Mouse (Mus musculus) heart, embryonic 16.5 days (tissue): ENCODE results near the gene Adamtsl2. TPM values are rescaled to one million over a fixed set of nuclear protein-coding genes. Genes with fewer than 3 reads are reported as not detected.

Source experiments
- ATAC-seq: fragments of 200-750 bp; cut with Nextera tagmentation; replicated peaks from 2 replicates; pipeline ENCODE4 v1.8.0; 2017; ENCODE audit warnings: moderate number of reproducible peaks; ENCODE audit not compliant: insufficient read depth, low FRiP score; ENCODE audit errors: extremely low read depth
- H3K27ac ChIP-seq: fragments of 300-500 bp; sonication (generic); 2 replicates; pipeline ENCODE4 v1.5.1; 2014; ENCODE audit warnings: mild to moderate bottlenecking, low read length, control low read depth, moderate library complexity
- H3K27me3 ChIP-seq: fragments of 300-500 bp; sonication (generic); 2 replicates; pipeline ENCODE4 v1.6.1; 2014; ENCODE audit warnings: low read length, mixed read lengths; ENCODE audit not compliant: control insufficient read depth, insufficient read depth
- H3K36me3 ChIP-seq: fragments of 300-500 bp; sonication (generic); 2 replicates; pipeline ENCODE4 v1.6.1; 2014; ENCODE audit not compliant: control insufficient read depth, insufficient read depth
- H3K4me1 ChIP-seq: fragments of 300-500 bp; sonication (generic); 2 replicates; pipeline ENCODE4 v1.6.1; 2014; ENCODE audit warnings: low read length, mixed read lengths; ENCODE audit not compliant: control insufficient read depth, insufficient read depth
- H3K4me2 ChIP-seq: fragments of 300-500 bp; sonication (generic); 2 replicates; pipeline ENCODE4 v1.6.1; 2014; ENCODE audit warnings: low read depth, mild to moderate bottlenecking, control low read depth, low read length
- H3K4me3 ChIP-seq: fragments of 300-500 bp; sonication (generic); 2 replicates; pipeline ENCODE4 v1.5.1; 2014; ENCODE audit warnings: mild to moderate bottlenecking, control low read depth, low read length
- H3K9ac ChIP-seq: fragments of 300-500 bp; sonication (generic); 2 replicates; pipeline ENCODE4 v1.6.1; 2014; ENCODE audit warnings: low read length, control low read depth
- H3K9me3 ChIP-seq: fragments of 300-500 bp; sonication (generic); replicated peaks from 2 replicates; pipeline ENCODE4 v1.6.1; 2016; ENCODE audit warnings: low read length; ENCODE audit not compliant: control insufficient read depth
- WGBS: fragments of 180-500 bp; shearing (Covaris S2); extraction: QIAGEN DNeasy Blood & Tissue Kit; methylation state at CpG from one replicate; pipeline ENCODE4 v1.1.7; 2014; 5-methylcytosine and 5-hydroxymethylcytosine counted together
- polyA plus RNA-seq: library from polyadenylated mRNA; unstranded; fragments of >200 nt; fragmentation: Nextera tagmentation; extraction: Ambion mirVana; gene quantifications from 2 replicates; pipeline ENCODE4 v1.2.1, GENCODE M21; 2015

The Adamtsl2 gene
- polyA plus RNA-seq, 1 experiment from 2014 or later, result 12.4 TPM

- H3K4me3 ChIP-seq, result no peak overlapping the region
- 19% methylated on average over 13 of the region's 13 CpGs for WGBS
- ATAC-seq, result peak; percentile 50; the same call in 1 of the 2 replicates
- no peaks in the 10 kb centered on the region for H3K9me3 ChIP-seq
- H3K27me3 ChIP-seq, result no peaks in the 10 kb centered on the region
- peak overlapping the region; percentile 1 for H3K4me2 ChIP-seq
- no peaks in the 10 kb centered on the region for H3K36me3 ChIP-seq
- peak overlapping the region; percentile 76 for H3K27ac ChIP-seq
- H3K4me1 ChIP-seq, result peaks cover 32% of the 10 kb centered on the region
- H3K9ac ChIP-seq, result peak overlapping the region; percentile 44; the same call in 1 of the 2 replicates
Observed at GRCm38 (mm10) chr2:27096341-27096981, 17.3 kb downstream of the Adamtsl2 start.

GRCm38 (mm10) chr2:27097241-27097656 lies 18.1 kb downstream of the Adamtsl2 start:
- H3K4me2 ChIP-seq, result no peak overlapping the region
- no peak; the same call in 1 of the 2 replicates for ATAC-seq

GRCm38 (mm10) chr2:27097776-27098175 lies 18.6 kb downstream of the Adamtsl2 start:
- no peaks in the 10 kb centered on the region for H3K27me3 ChIP-seq
- peak overlapping the region; percentile 76 for H3K27ac ChIP-seq
- H3K4me2 ChIP-seq, result no peak overlapping the region
- no peak overlapping the region for H3K9ac ChIP-seq
- H3K4me3 ChIP-seq, result no peak overlapping the region
- ATAC-seq, result peak; percentile 87
- no peaks in the 10 kb centered on the region for H3K9me3 ChIP-seq
- H3K36me3 ChIP-seq, result no peaks in the 10 kb centered on the region
- WGBS, result 3% methylated on average over 6 of the region's 6 CpGs
- H3K4me1 ChIP-seq, result peaks cover 32% of the 10 kb centered on the region

More at GRCm38 (mm10) chr2:27097241-27097656, 18.1 kb downstream of the Adamtsl2 start:
- 30% methylated on average over 6 of the region's 6 CpGs for WGBS
- Histone ChIP-seq H3K4me1 (peaks cover 32% of the 10 kb centered on the region), H3K9me3 (no peaks in the 10 kb centered on the region), H3K27me3 (no peaks in the 10 kb centered on the region), H3K4me3 (no peak overlapping the region), H3K27ac (peak overlapping the region; percentile 76), H3K36me3 (no peaks in the 10 kb centered on the region), H3K9ac (peak overlapping the region; percentile 45; the same call in 1 of the 2 replicates)

GRCm38 (mm10) chr2:27103554-27103953 lies 24.4 kb downstream of the Adamtsl2 start:
- ATAC-seq, result no peak
- H3K4me2 ChIP-seq, result no peak overlapping the region
- no peaks in the 10 kb centered on the region for H3K36me3 ChIP-seq
- 48% methylated on average over 7 of the region's 7 CpGs for WGBS
- no peak overlapping the region for H3K9ac ChIP-seq
- H3K4me1 ChIP-seq, result peaks cover 7% of the 10 kb centered on the region
- no peaks in the 10 kb centered on the region for H3K9me3 ChIP-seq
- H3K27ac ChIP-seq, result no peak overlapping the region
- no peak overlapping the region for H3K4me3 ChIP-seq
- no peaks in the 10 kb centered on the region for H3K27me3 ChIP-seq

- peaks cover 7% of the 10 kb centered on the region for H3K4me1 ChIP-seq
- WGBS, result 78% methylated on average over 3 of the region's 3 CpGs
- no peak overlapping the region for H3K4me3 ChIP-seq
- H3K36me3 ChIP-seq, result no peaks in the 10 kb centered on the region
- no peak overlapping the region for H3K27ac ChIP-seq
- H3K9me3 ChIP-seq, result no peaks in the 10 kb centered on the region
- no peaks in the 10 kb centered on the region; the same call in 1 of the 2 replicates for H3K27me3 ChIP-seq
- no peak overlapping the region for H3K4me2 ChIP-seq
- ATAC-seq, result no peak
- no peak overlapping the region for H3K9ac ChIP-seq
Observed at GRCm38 (mm10) chr2:27106816-27107215, 27.6 kb downstream of the Adamtsl2 start.

- no peak overlapping the region for H3K9ac ChIP-seq
- H3K4me3 ChIP-seq, result no peak overlapping the region
- ATAC-seq, result no peak
- no peaks in the 10 kb centered on the region for H3K9me3 ChIP-seq
- 81% methylated on average over 2 of the region's 2 CpGs for WGBS
- H3K4me2 ChIP-seq, result no peak overlapping the region
- no peak overlapping the region for H3K27ac ChIP-seq
- peaks cover 7% of the 10 kb centered on the region for H3K4me1 ChIP-seq
- H3K27me3 ChIP-seq, result no peaks in the 10 kb centered on the region; the same call in 1 of the 2 replicates
- no peaks in the 10 kb centered on the region for H3K36me3 ChIP-seq
Observed at GRCm38 (mm10) chr2:27108144-27108543, 29.0 kb downstream of the Adamtsl2 start.

GRCm38 (mm10) chr2:27109052-27109451 lies 29.9 kb downstream of the Adamtsl2 start:
- 81% methylated on average over 5 of the region's 5 CpGs for WGBS
- H3K4me2 ChIP-seq, result no peak overlapping the region
- no peak overlapping the region for H3K9ac ChIP-seq
- no peak for ATAC-seq
- H3K27ac ChIP-seq, result no peak overlapping the region
- no peaks in the 10 kb centered on the region for H3K36me3 ChIP-seq
- no peaks in the 10 kb centered on the region; the same call in 1 of the 2 replicates for H3K27me3 ChIP-seq
- H3K4me1 ChIP-seq, result peaks cover 2% of the 10 kb centered on the region
- H3K9me3 ChIP-seq, result no peaks in the 10 kb centered on the region
- no peak overlapping the region for H3K4me3 ChIP-seq

- Histone ChIP-seq H3K27me3 (no peaks in the 10 kb centered on the region; the same call in 1 of the 2 replicates), H3K9me3 (no peaks in the 10 kb centered on the region), H3K36me3 (no peaks in the 10 kb centered on the region), H3K4me3 (no peak overlapping the region), H3K27ac (no peak overlapping the region), H3K4me2 (no peak overlapping the region), H3K4me1 (no peaks in the 10 kb centered on the region), H3K9ac (no peak overlapping the region)
- no peak for ATAC-seq
- WGBS, result 81% methylated on average over 20 of the region's 20 CpGs
Observed at GRCm38 (mm10) chr2:27112585-27112984, 33.4 kb downstream of the Adamtsl2 start.

GRCm38 (mm10) chr2:27114169-27114568 lies 35.0 kb downstream of the Adamtsl2 start:
- peaks cover 11% of the 10 kb centered on the region for H3K4me1 ChIP-seq
- H3K9me3 ChIP-seq, result no peaks in the 10 kb centered on the region
- no peak overlapping the region for H3K9ac ChIP-seq
- 90% methylated on average over 10 of the region's 10 CpGs for WGBS
- no peaks in the 10 kb centered on the region for H3K36me3 ChIP-seq
- ATAC-seq, result no peak
- H3K27ac ChIP-seq, result no peak overlapping the region
- H3K27me3 ChIP-seq, result no peaks in the 10 kb centered on the region; the same call in 1 of the 2 replicates
- no peak overlapping the region for H3K4me3 ChIP-seq
- H3K4me2 ChIP-seq, result no peak overlapping the region
